Mouse (Mus musculus) spleen, postnatal 36 days (tissue): ENCODE data around the gene Gm10409.
"Not testable (repeated sequence)": the region's sequence is repeated elsewhere in the genome, so short reads cannot be mapped to it uniquely, and the experiment has no call there.

Source experiments
- DNase-seq, 2 experiments: peaks; one replicate each; pipeline ENCODE4 v3.0.0; 2022; ENCODE audit warnings: low spot score in 2 of 2, mixed read lengths in 1 of 2

Gene Gm10409

GRCm38 (mm10) chr14:3412314-3412713, at the start of gene Gm10409:
TSS of gene Gm10409 (plus strand) at chr14:3412614.
- DNase-seq: not testable (repeated sequence)

GRCm38 (mm10) chr14:3394793-3395192, 17.6 kb upstream of the Gm10409 start, which contains the start of gene Gm10413:
TSS of gene Gm10413 (plus strand) at chr14:3395093.
- DNase-seq: not testable (repeated sequence)

GRCm38 (mm10) chr14:3427803-3428202, 15.4 kb downstream of the Gm10409 start, which contains the start of gene Gm3005:
TSS of gene Gm3005 (plus strand) at chr14:3428103.
- DNase-seq: not testable (repeated sequence)

GRCm38 (mm10) chr14:3449079-3449478, 36.7 kb downstream of the Gm10409 start, which contains the start of gene Gm10408:
TSS of gene Gm10408 (plus strand) at chr14:3449379.
- not testable (repeated sequence) for DNase-seq
